Mouse (Mus musculus): Measurements from ENCODE around the gene Mtrex.
A peak's percentile ranks its signal among the peaks of the same experiment; 100 is the strongest.

Mtrex gene

DNA sequence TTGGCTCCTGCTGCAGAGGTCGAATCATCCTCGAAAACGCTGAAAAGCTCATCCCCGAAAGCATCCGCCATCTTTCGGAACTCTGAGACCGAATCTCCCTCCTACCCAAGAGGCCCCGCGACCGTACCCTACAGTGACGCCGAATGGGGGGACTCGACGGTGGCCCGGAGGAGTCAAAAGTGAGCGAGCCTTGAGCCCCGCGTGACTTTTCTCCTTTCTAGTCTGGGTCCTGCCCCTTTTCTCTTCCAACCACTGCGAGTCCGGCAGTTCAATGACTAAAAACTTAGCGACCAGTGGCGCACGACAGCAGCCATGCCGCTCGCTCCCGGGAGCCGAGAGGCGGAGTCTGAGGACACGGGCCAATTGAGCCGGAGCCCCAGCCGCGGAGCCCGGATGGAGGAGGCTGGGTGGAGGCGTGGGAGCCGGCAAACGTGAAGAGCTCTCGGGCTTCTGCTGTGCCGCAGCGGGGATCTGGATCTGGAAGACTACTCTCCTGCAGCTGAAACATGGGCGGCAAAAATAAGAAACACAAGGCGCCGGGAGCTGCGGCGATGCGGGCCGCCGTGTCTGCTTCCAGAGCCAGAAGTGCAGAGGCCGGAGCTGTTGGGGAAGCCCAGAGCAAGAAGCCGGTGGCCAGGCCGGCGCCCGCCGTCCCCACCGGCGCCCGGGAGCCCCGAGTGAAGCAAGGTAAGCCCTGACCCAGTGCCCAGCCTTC lies at the start of gene Mtrex, which contains the start of gene Dhx29:
Mtrex (minus strand) TSS at position 112 of the 715 bp plus-strand sequence.
Dhx29 (plus strand) TSS at position 168 of the 715 bp plus-strand sequence.
- DNase-seq (ENCODE audit: extremely low spot score), result peak; percentile 99

GRCm38 (mm10) chr13:112976720-112977119 lies 49.5 kb upstream of the Mtrex start:
- no peak for DNase-seq (ENCODE audit: extremely low spot score)

GRCm38 (mm10) chr13:112967267-112967666 lies 40.1 kb upstream of the Mtrex start:
- no peak for DNase-seq (ENCODE audit: extremely low spot score)

GRCm38 (mm10) chr13:112964421-112964820 lies 37.2 kb upstream of the Mtrex start:
- no peak for DNase-seq (ENCODE audit: extremely low spot score)

GRCm38 (mm10) chr13:112963081-112963480 lies 35.9 kb upstream of the Mtrex start:
- no peak for DNase-seq (ENCODE audit: extremely low spot score)

GRCm38 (mm10) chr13:112954067-112954466 lies 26.9 kb upstream of the Mtrex start:
- no peak for DNase-seq (ENCODE audit: extremely low spot score)

- DNase-seq (ENCODE audit: extremely low spot score), result no peak
These were observed 18.7 kb upstream of the Mtrex start for GRCm38 (mm10) chr13:112945900-112946299.

- no peak for DNase-seq (ENCODE audit: extremely low spot score)
These were observed 18.1 kb upstream of the Mtrex start for GRCm38 (mm10) chr13:112945312-112945711.

DNA sequence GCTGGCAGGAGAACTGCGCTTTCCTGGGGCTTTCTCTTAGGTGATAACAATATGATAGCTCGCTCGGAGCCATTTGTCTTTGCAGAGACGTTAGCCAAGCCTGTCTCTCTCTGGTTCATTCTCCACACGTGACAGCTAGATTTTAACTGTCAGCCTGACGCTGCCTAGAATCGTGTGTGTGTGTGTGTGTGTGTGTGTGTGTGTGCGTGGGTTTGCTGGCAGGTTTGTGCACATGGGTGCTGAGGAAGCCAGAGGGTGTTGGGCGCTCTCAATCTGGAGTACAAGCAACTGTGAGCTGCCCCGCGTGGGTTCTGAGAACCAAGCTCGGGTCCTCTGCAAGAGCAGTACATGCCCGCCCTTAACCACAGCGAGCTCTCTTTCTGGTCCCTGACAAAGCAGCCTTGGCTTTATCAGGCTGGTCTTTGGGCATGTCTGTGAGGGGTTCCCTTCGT lies 14.7 kb upstream of the Mtrex start:
- no peak for DNase-seq (ENCODE audit: extremely low spot score)

GRCm38 (mm10) chr13:112938130-112938529 lies 10.9 kb upstream of the Mtrex start:
- DNase-seq (ENCODE audit: extremely low spot score), result no peak

DNA sequence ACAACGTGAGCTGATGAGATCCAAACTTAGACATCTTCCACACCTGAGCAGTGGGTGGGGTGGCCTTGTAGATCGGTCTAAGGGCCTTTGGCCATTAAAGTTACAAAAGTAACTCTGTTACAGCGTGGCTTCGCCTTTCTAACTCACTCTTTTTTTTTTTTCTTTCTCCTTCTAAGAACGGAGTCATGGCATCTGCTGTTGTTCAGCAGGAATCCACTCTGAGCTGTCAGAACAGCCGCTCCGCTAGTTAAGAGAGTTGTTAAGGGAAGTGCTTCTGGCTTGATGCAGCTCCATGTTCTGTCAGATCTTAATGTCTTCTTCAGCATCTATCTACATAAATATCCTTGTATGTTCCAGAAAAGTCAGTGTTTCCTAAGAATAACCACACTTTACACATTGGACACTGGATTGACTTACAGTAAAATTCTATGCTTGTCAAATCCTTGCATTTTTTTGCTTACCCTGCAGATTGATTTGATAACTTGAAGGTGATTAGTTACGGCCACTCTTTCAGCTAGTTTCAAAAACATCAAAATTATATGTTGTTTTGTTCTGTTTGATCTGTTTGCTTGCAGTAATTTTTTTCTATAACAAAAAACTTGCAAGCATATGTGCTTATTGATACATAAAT lies 955 bp upstream of the Mtrex start:
- no peak for DNase-seq (ENCODE audit: extremely low spot score)

DNA sequence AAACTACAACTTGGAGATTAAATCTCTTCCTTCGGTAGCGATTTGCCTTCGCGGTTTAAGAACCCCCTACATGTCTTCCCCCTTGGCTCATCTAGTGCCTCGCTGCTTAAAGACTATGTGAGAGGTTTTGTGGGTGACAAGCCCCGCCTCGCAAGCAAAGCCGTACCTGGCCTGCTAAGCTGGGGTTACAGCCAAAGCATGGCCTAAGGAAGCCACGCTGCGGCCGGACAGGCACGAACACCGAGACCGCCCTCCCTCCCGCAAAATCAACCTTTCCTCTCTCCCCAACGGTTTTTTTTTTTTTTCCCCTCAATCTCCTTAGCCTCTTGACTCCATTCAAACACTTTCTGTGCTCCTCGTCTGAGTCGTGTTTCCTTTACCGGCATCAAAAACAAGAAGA lies 402 bp downstream of the Mtrex start:
- DNase-seq (ENCODE audit: extremely low spot score), result no peak

GRCm38 (mm10) chr13:112925976-112926375 lies 1.2 kb downstream of the Mtrex start:
- no peak for DNase-seq (ENCODE audit: extremely low spot score)

DNA sequence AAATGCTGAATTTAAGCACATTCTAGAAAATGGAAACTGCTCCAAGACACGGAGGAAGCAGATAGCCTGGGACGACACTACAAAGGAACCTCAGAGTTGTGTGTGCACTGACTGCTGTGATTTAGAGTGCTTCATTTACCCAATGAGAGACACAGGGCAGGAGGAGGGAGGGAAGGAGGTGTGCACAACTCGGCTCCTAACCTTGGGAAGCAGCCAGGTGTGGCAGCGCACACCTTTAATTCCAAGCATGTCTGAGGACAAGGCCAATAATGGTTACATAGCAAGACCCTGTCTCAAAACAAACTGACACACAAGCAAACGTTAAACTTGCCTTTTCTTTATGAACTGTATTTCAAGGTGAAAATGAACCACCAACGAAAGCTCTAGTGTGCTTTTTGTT lies 1.9 kb downstream of the Mtrex start:
- no peak for DNase-seq (ENCODE audit: extremely low spot score)

DNA sequence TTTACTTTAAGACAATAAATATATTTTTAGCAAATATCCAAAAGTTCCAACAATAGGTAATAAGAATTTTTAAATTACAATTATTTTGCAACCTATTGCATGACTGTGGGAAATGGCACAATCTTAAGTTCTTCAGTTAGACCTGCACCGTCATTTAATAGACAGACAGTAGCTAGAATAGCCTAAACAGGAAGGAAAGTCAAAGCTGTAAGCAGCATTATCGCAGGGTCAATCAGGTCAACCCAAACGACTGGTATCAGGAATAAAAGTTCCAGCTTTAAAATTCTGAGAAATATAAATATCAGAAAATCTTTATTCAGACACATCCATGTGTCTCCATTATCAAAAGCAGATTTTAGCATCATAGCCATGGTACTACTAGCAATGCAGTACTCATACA lies 6.3 kb downstream of the Mtrex start:
- no peak for DNase-seq (ENCODE audit: extremely low spot score)

GRCm38 (mm10) chr13:112919141-112919865 lies 7.9 kb downstream of the Mtrex start:
- no peak for DNase-seq (ENCODE audit: extremely low spot score)

DNA sequence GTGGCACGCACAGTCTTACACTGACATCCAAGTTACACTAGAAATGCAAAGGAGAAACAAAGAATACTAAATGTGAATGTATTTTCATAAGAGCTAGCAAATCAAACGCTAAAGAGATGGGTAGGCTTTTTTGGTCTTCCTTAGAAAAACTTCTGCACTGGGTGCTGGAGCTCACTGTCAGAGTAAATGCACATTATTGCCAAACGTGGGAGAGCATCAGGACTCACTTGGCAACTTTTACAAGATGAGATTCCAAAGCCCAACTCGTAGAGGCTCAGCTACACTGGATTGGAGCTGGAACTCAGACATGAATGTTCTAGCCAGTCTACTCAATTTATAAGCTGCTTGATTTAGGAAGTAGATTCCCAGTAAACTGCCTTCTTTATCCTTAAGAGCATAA lies 16.8 kb downstream of the Mtrex start:
- no peak for DNase-seq (ENCODE audit: extremely low spot score)

DNA sequence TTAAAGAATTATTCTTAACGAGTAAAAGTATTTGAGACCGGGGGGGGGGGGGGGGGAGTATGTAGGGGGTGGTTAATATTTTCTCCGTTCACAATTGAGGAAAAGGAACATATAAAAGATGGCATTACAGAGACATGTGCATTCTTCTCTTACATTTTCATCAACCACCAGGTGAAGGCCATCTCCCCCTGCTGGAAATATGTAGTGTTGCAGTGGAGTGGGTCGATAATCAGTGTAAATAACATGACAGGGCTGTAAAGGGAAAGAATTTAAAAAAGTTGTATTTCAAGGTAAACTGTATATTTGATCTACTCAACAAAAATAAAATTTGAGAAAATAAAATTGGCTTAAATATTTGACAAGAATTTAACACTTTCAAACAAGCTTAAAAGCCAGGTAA lies 17.5 kb downstream of the Mtrex start:
- no peak for DNase-seq (ENCODE audit: extremely low spot score)

- no peak for DNase-seq (ENCODE audit: extremely low spot score)
These were observed 25.0 kb downstream of the Mtrex start for GRCm38 (mm10) chr13:112902176-112902575.

DNA sequence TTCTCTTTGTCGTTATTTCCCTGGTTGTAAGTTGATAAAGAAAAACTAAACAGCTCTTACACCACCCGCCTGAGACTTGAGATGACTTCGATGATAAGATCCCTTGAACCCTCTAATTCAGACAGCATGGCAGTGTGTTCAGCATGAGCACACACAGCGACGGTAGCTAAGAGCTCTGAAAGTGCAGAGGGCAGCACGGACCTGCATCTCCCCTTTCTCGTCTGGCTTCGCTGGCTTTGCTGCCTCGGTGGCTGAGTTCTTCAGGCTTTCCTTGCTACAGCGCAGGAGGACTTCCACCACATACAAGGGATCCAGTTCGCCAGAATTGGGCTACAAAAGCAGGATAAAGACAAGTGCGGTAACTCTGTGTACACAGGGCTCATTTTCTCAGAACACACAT lies 40.0 kb downstream of the Mtrex start:
- DNase-seq (ENCODE audit: extremely low spot score), result no peak

- DNase-seq (ENCODE audit: extremely low spot score), result no peak
These were observed 55.5 kb downstream of the Mtrex start for GRCm38 (mm10) chr13:112871500-112872266.
